Mouse (Mus musculus): ENCODE data around the gene Fbln5.

DNA sequence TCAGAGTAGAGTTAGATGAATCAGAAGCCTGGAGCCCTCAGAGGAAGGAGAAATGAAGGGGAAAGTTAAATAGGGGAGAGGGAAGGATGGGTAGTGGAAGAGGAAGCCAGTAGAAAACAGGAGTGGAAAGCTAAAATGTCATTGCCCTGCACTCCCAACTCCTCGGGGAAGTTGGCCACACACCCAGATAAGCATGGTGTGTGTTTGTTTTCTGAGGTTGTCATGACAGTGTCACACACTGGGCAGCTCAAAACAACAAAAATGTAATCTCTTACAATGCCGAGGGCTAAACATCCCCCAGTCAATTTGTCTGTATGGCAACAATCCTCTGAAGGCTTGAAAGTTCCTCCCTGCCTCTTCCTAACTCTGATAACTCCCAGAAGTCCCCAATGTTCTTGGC is 78.4 kb downstream of the Fbln5 start:
- no peak for TF ChIP-seq POLR2A (IDR thresholded peaks at IDR 0.05; ENCODE audit: extremely low read depth, insufficient read depth, low read length)
- TF ChIP-seq CTCF (IDR thresholded peaks at IDR 0.05; ENCODE audit: low read depth, low read length) = no peak
